Mouse (Mus musculus) B cell, adult (primary cell): ENCODE results near the gene Rpl9. TPM values are rescaled to one million over a fixed set of nuclear protein-coding genes. Genes with fewer than 3 reads are reported as not detected.

Source experiments
- total RNA-seq: library from RNA; stranded (reverse); gene quantifications from 4 replicates; pipeline ENCODE4 v1.2.4, GENCODE M21; 2023; ENCODE audit not compliant: inconsistent age

Rpl9 gene
- 2,164 to 2,244 TPM (median 2,231 TPM) in 4 replicates for total RNA-seq

GRCm38 (mm10) chr5:65390648-65391644, at the start of gene Rpl9, which contains the start of gene Lias:
TSS of gene Rpl9 (minus strand) at chr5:65391444.
TSS of gene Lias (plus strand) at chr5:65391497.

GRCm38 (mm10) chr5:65435806-65436561, 44.7 kb upstream of the Rpl9 start, which contains the start of gene Ugdh:
TSS of gene Ugdh (minus strand) at chr5:65435949.

GRCm38 (mm10) chr5:65348168-65348567, 43.1 kb downstream of the Rpl9 start, which contains the start of gene Klb:
TSS of gene Klb (plus strand) at chr5:65348314.

Other genes with a start within 250 kb of the Rpl9 start
- 1.6 to 2.7 TPM (median 1.7 TPM) in 4 replicates for gene Wdr19, start 191.7 kb downstream of the Rpl9 start, total RNA-seq
- gene Rfc1, start 55.8 kb downstream of the Rpl9 start, total RNA-seq = 76.8 to 102 TPM (median 78.3 TPM) in 4 replicates
- gene Klb, start 43.1 kb downstream of the Rpl9 start, total RNA-seq = not detected in 4 replicates
- 38.0 to 50.0 TPM (median 39.6 TPM) in 4 replicates for gene Lias, start 53 bp upstream of the Rpl9 start, total RNA-seq
- gene Ugdh, start 44.5 kb upstream of the Rpl9 start, total RNA-seq = 25.6 to 34.2 TPM (median 27.9 TPM) in 4 replicates
- 3.1 TPM in 1 of 4 replicates, not detected in the others for gene Gm43552, start 101.4 kb upstream of the Rpl9 start, total RNA-seq
- gene Smim14, start 145.7 kb upstream of the Rpl9 start, total RNA-seq = 352 to 369 TPM (median 361 TPM) in 4 replicates
- 68.3 to 76.7 TPM (median 69.7 TPM) in 4 replicates for gene Ube2k, start 145.8 kb upstream of the Rpl9 start, total RNA-seq